Mouse (Mus musculus): ENCODE results near the gene Zfp839.

DNA sequence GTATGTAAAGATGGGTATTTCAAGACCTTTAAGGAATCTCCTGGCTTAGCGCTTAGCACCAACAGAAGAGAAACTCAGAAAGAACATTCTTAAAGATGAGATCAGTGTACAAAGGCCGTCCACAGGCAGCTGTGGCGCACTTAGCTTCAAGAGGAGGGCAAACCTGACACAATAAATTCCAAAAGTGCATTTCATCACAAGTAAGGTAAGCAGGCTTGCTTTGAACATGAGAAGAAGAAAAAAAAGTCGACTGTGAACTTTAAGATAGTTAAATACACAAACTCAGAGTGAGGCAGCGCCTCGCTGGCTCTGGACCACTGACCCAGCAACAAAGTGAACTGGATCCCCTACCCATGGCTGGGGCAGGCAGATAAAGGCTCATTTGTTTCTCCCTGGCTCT lies 13.3 kb upstream of the Zfp839 start:
- TF ChIP-seq EP300 (optimal IDR thresholded peaks at IDR 0.05): no peak
- no peak for TF ChIP-seq CTCF (IDR thresholded peaks at IDR 0.05; ENCODE audit: low read depth)
